9 mouse cellular contexts compared by ENCODE assay signal in genomic region chr11:49103047-49103693, GRCm38 (mm10). TPM values are rescaled to one million over a fixed set of nuclear protein-coding genes. Genes with fewer than 3 reads are reported as not detected.
DNase-seq lines count a peak whose midpoint lies in the region; ATAC-seq and TF ChIP-seq lines count a peak whose summit lies in the region.
"Had no signal": no experiment of that assay in that cellular context is flagged by ENCODE, and none has a peak within 500 bp of the region (broad histone marks: within the 10 kb centered on the region; RNA-seq: fewer than 3 reads in every experiment).

No protein-coding gene starts in this region.

- TF ChIP-seq EP300 in lung, postnatal 0 days (IDR thresholded peaks at IDR 0.05): no peak

- H3K9ac ChIP-seq in hindbrain, embryonic 11.5 days (ENCODE audit: low read depth, low read length): no peak overlapping the region
- H3K9ac ChIP-seq in lung, postnatal 0 days (replicated peaks; ENCODE audit: low read depth): no peak overlapping the region

- no peak overlapping the region for H3K27ac ChIP-seq in hindbrain, embryonic 11.5 days (ENCODE audit: low read depth, low read length)
- no peak overlapping the region for H3K27ac ChIP-seq in lung, postnatal 0 days (ENCODE audit: low read length)

- peak; percentile 81 for DNase-seq in MN1 (ENCODE audit: low spot score)
- DNase-seq in cerebellum, adult 8-10 months: peak; percentile 72
- peak; percentile 53 to 84 for DNase-seq in frontal cortex, postnatal 14 days (ENCODE audit: low spot score in 2 of 2)
- peak; percentile 89 for DNase-seq in hindbrain, embryonic 11.5 days (ENCODE audit: low spot score)
- peak; percentile 69 for DNase-seq in layer of hippocampus, adult 9-10 months (ENCODE audit: low spot score)
- DNase-seq in lung, postnatal 0 days (ENCODE audit: low spot score): peak; percentile 91
- DNase-seq in retina, adult 2 months (ENCODE audit: low read depth, low spot score): peak; percentile 61
- peak; percentile 93 for DNase-seq in thymus, postnatal 14 days

- H3K9me3 ChIP-seq in hindbrain, embryonic 11.5 days (ENCODE audit: control insufficient read depth, low read length): no peaks in the 10 kb centered on the region
- no peaks in the 10 kb centered on the region for H3K9me3 ChIP-seq in lung, postnatal 0 days (ENCODE audit: low read length)
- H3K9me3 ChIP-seq: megakaryocyte, embryonic 14.5 days had no signal

- ATAC-seq in hindbrain, embryonic 11.5 days (ENCODE audit: low FRiP score): peak; percentile 72
- peak; percentile 75 for ATAC-seq in lung, postnatal 0 days

- H3K27me3 ChIP-seq in hindbrain, embryonic 11.5 days (ENCODE audit: control insufficient read depth, insufficient read depth, low read length): no peaks in the 10 kb centered on the region
- no peaks in the 10 kb centered on the region for H3K27me3 ChIP-seq in lung, postnatal 0 days (replicated peaks; ENCODE audit: insufficient read depth, low read length)
- H3K27me3 ChIP-seq: megakaryocyte, embryonic 14.5 days had no signal

- H3K4me1 ChIP-seq in hindbrain, embryonic 11.5 days (replicated peaks; ENCODE audit: control insufficient read depth, insufficient read depth, low read length): no peaks in the 10 kb centered on the region
- no peaks in the 10 kb centered on the region for H3K4me1 ChIP-seq in lung, postnatal 0 days (ENCODE audit: insufficient read depth, low read depth, low read length)

- H3K36me3 ChIP-seq in hindbrain, embryonic 11.5 days (ENCODE audit: control insufficient read depth, insufficient read depth, low read length): no peaks in the 10 kb centered on the region
- H3K36me3 ChIP-seq in lung, postnatal 0 days (ENCODE audit: insufficient read depth, low read length): no peaks in the 10 kb centered on the region

- H3K4me2 ChIP-seq in hindbrain, embryonic 11.5 days (replicated peaks; ENCODE audit: low read depth, low read length): no peak overlapping the region
- H3K4me2 ChIP-seq in lung, postnatal 0 days (replicated peaks; ENCODE audit: low read depth, low read length): no peak overlapping the region

- H3K4me3 ChIP-seq in hindbrain, embryonic 11.5 days (ENCODE audit: low read depth, low read length): no peak overlapping the region
- H3K4me3 ChIP-seq in lung, postnatal 0 days (ENCODE audit: low read depth, low read length): no peak overlapping the region
- H3K4me3 ChIP-seq: megakaryocyte, embryonic 14.5 days had no signal

- TF ChIP-seq CTCF in lung, postnatal 0 days (IDR thresholded peaks at IDR 0.05): peak; percentile 93

- 22% methylated on average over 8 of the region's 8 CpGs for WGBS in hindbrain, embryonic 11.5 days
- WGBS in lung, postnatal 0 days: 6% methylated on average over 8 of the region's 8 CpGs

RNA-seq across cellular contexts. Expression of gene Olfr1396, which starts 11.5 kb away (rescaled TPM):
- polyA plus RNA-seq in hindbrain, embryonic 11.5 days (2014; fragmentation: Nextera tagmentation; extraction: Ambion mirVana): not detected in 2 replicates
- polyA plus RNA-seq in lung, postnatal 0 days (2015; fragmentation: Nextera tagmentation; extraction: Ambion mirVana): not detected in 2 replicates

RNA-seq across cellular contexts. Expression of gene Ifi47, which starts 26.8 kb away (rescaled TPM):
- 0.20 and 0.71 TPM in 2 replicates for polyA plus RNA-seq in hindbrain, embryonic 11.5 days (2014; fragmentation: Nextera tagmentation; extraction: Ambion mirVana)
- polyA plus RNA-seq in lung, postnatal 0 days (2015; fragmentation: Nextera tagmentation; extraction: Ambion mirVana): 11.7 and 13.1 TPM in 2 replicates

RNA-seq across cellular contexts. Expression of gene Olfr1395, which starts 38.9 kb away (rescaled TPM):
- not detected in 2 replicates for polyA plus RNA-seq in hindbrain, embryonic 11.5 days (2014; fragmentation: Nextera tagmentation; extraction: Ambion mirVana)
- polyA plus RNA-seq in lung, postnatal 0 days (2015; fragmentation: Nextera tagmentation; extraction: Ambion mirVana): not detected in 2 replicates

RNA-seq across cellular contexts. Expression of gene Tgtp2, which starts 39.2 kb away (rescaled TPM):
- polyA plus RNA-seq in hindbrain, embryonic 11.5 days (2014; fragmentation: Nextera tagmentation; extraction: Ambion mirVana): not detected in 2 replicates
- polyA plus RNA-seq in lung, postnatal 0 days (2015; fragmentation: Nextera tagmentation; extraction: Ambion mirVana): 4.7 and 4.9 TPM in 2 replicates

RNA-seq across cellular contexts. Expression of gene Olfr1394, which starts 51.0 kb away (rescaled TPM):
- polyA plus RNA-seq in hindbrain, embryonic 11.5 days (2014; fragmentation: Nextera tagmentation; extraction: Ambion mirVana): not detected in 2 replicates
- polyA plus RNA-seq in lung, postnatal 0 days (2015; fragmentation: Nextera tagmentation; extraction: Ambion mirVana): not detected in 2 replicates
